Comparison of ENCODE assay signal across 19 mouse cellular contexts in the genomic region with DNA sequence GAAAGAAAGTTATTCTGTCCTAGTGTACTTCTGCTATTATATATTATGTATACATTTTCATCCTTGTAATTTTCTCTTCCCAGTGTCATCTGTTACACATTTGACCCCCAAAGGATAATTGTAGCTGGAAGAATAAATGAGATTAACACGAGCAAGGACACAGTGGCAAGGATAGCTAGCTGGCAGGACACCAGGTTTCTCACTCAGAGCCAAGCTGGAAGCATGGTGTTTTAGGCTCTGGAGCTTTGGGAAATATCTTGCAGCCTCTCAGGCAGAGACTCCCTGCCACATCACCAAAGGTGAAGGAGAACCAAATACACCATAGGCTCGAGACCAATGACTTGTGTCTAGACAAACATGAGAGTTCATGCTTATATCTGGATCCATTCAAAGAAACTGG.
A peak's percentile ranks its signal among the peaks of the same experiment; 100 is the strongest.
DNase-seq lines count a peak whose midpoint lies in the region; TF ChIP-seq lines count a peak whose summit lies in the region.
"Had no signal": no experiment of that assay in that cellular context is flagged by ENCODE, and none has a peak within 500 bp of the region (broad histone marks: within the 10 kb centered on the region; RNA-seq: fewer than 3 reads in every experiment).

No protein-coding gene starts in this region.

- no peak for TF ChIP-seq CTCF in lung, adult 2 months (IDR thresholded peaks at IDR 0.05; ENCODE audit: insufficient read depth, low read length)

- peak; percentile 17 to 77 for DNase-seq in adrenal gland, adult (ENCODE audit: inconsistent age in 2 of 2, low spot score in 1 of 2)
- no peak for DNase-seq in adrenal gland, postnatal 4 days (ENCODE audit: low spot score in 2 of 2)
- peak; percentile 40 to 44 for DNase-seq in cerebellum, postnatal 10 days
- DNase-seq in cerebellum, adult 8-10 months, result no peak
- peak; percentile 17 for DNase-seq in adrenal gland, postnatal 14 days
- no peak for DNase-seq in lung, adult 2 months
- DNase-seq in liver, result no peak
- DNase-seq: B cell, adult 2 months; cerebellum, adult 9-11 months; gastrocnemius, postnatal 10 days; heart, adult 18-20 months; heart, postnatal 10 days; heart, postnatal 4 days; kidney, adult 11 months; kidney, adult 9 months had no signal

- no peak for TF ChIP-seq POLR2A in lung, adult 2 months (IDR thresholded peaks at IDR 0.05; ENCODE audit: borderline replicate concordance, extremely low read depth, low read depth, low read length)

- 43% methylated on average over 2 of the region's 2 CpGs for whole genome bisulfite sequencing in lung, adult 2 months

- no peak overlapping the region for H3K4me3 ChIP-seq in lung, adult 2 months (replicated peaks; ENCODE audit: extremely low read depth, low read depth, low read length)
- H3K4me3 ChIP-seq: embryonic facial prominence, embryonic 13.5 days; forebrain, embryonic 12.5 days; heart, embryonic 10.5 days; hindbrain, embryonic 12.5 days had no signal

- H3K4me1 ChIP-seq in lung, adult 2 months (ENCODE audit: control insufficient read depth, insufficient read depth, low read length), result no peaks in the 10 kb centered on the region
- H3K4me1 ChIP-seq: embryonic facial prominence, embryonic 13.5 days; forebrain, embryonic 12.5 days; heart, embryonic 10.5 days; hindbrain, embryonic 12.5 days had no signal

Comparison
In these comparisons a context has a peak if more than half of its experiments do, and no peak if none do; other contexts are left out.
1. DNase-seq: peak in adrenal gland, adult (2 of 2), cerebellum, postnatal 10 days (2 of 2) and adrenal gland, postnatal 14 days (single experiment); none in adrenal gland, postnatal 4 days (0 of 2), cerebellum, adult 8-10 months (single experiment), lung, adult 2 months (single experiment) and liver (single experiment).